Mouse (Mus musculus) forebrain, embryonic 15.5 days (tissue): ENCODE results near the gene Pam. TPM values are rescaled to one million over a fixed set of nuclear protein-coding genes. Genes with fewer than 3 reads are reported as not detected.

Experiments used
- ATAC-seq: fragments of 200-750 bp; cut with Nextera tagmentation; replicated peaks from 2 replicates; pipeline ENCODE4 v1.8.0; 2017; ENCODE audit warnings: mild to moderate bottlenecking, moderate TSS enrichment, moderate library complexity
- H3K27ac ChIP-seq: fragments of 300-500 bp; sonication (generic); replicated peaks from 2 replicates; pipeline ENCODE4 v1.5.1; 2015; ENCODE audit warnings: mild to moderate bottlenecking, inconsistent platforms
- H3K27me3 ChIP-seq: fragments of 300-500 bp; sonication (generic); 2 replicates; pipeline ENCODE4 v1.6.1; 2015; ENCODE audit warnings: inconsistent platforms
- H3K36me3 ChIP-seq: fragments of 300-500 bp; sonication (generic); 2 replicates; pipeline ENCODE4 v1.6.1; 2015; ENCODE audit warnings: mild to moderate bottlenecking, inconsistent platforms
- H3K4me1 ChIP-seq: fragments of 300-500 bp; sonication (generic); 2 replicates; pipeline ENCODE4 v1.6.1; 2015; ENCODE audit warnings: inconsistent platforms
- H3K4me2 ChIP-seq: fragments of 300-500 bp; sonication (generic); replicated peaks from 2 replicates; pipeline ENCODE4 v1.6.1; 2015; ENCODE audit warnings: mild to moderate bottlenecking, inconsistent platforms
- H3K4me3 ChIP-seq: fragments of 300-500 bp; sonication (generic); 2 replicates; pipeline ENCODE4 v1.5.1; 2015; ENCODE audit warnings: mild to moderate bottlenecking, inconsistent platforms
- H3K9ac ChIP-seq: fragments of 300-500 bp; sonication (generic); replicated peaks from 2 replicates; pipeline ENCODE4 v1.6.1; 2015; ENCODE audit warnings: mild to moderate bottlenecking, inconsistent platforms
- H3K9me3 ChIP-seq: fragments of 300-500 bp; sonication (generic); 2 replicates; pipeline ENCODE4 v1.6.1; 2016; ENCODE audit warnings: inconsistent platforms
- WGBS: fragments of 180-500 bp; shearing (Covaris S2); methylation state at CpG from one replicate; pipeline ENCODE4 v1.1.7; 2015; ENCODE audit warnings: mixed read lengths; 5-methylcytosine and 5-hydroxymethylcytosine counted together
- polyA plus RNA-seq: library from polyadenylated mRNA; unstranded; fragments of >200 nt; fragmentation: Nextera tagmentation; extraction: Ambion mirVana; gene quantifications from 2 replicates; pipeline ENCODE4 v1.2.1, GENCODE M21; 2015

Pam gene
- polyA plus RNA-seq, 1 experiment from 2014 or later, result 57.9 TPM

- no peaks in the 10 kb centered on the region for H3K27me3 ChIP-seq
- H3K4me1 ChIP-seq, result peaks cover 13% of the 10 kb centered on the region
- no peak overlapping the region for H3K9ac ChIP-seq
- H3K4me2 ChIP-seq, result no peak overlapping the region
- ATAC-seq, result no peak
- H3K4me3 ChIP-seq, result no peak overlapping the region
- 66% methylated on average over 2 of the region's 2 CpGs for WGBS
- H3K9me3 ChIP-seq, result no peaks in the 10 kb centered on the region
- H3K36me3 ChIP-seq, result no peaks in the 10 kb centered on the region
- no peak overlapping the region for H3K27ac ChIP-seq
Measured at GRCm38 (mm10) chr1:98053447-98053846, 42.0 kb downstream of the Pam start.

GRCm38 (mm10) chr1:98052775-98053174 lies 42.7 kb downstream of the Pam start:
- Histone ChIP-seq H3K36me3 (no peaks in the 10 kb centered on the region), H3K27ac (no peak overlapping the region), H3K9me3 (no peaks in the 10 kb centered on the region), H3K4me3 (no peak overlapping the region), H3K4me2 (no peak overlapping the region), H3K9ac (no peak overlapping the region), H3K4me1 (peaks cover 20% of the 10 kb centered on the region), H3K27me3 (no peaks in the 10 kb centered on the region)
- ATAC-seq, result no peak
- 96% methylated on average over 4 of the region's 4 CpGs for WGBS

- ATAC-seq, result no peak
- no peak overlapping the region for H3K27ac ChIP-seq
- WGBS, result 70% methylated on average over 3 of the region's 3 CpGs
Measured at GRCm38 (mm10) chr1:98051039-98051438, 44.4 kb downstream of the Pam start.

GRCm38 (mm10) chr1:98049756-98050155 lies 45.7 kb downstream of the Pam start:
- Histone ChIP-seq H3K27ac (no peak overlapping the region), H3K27me3 (no peaks in the 10 kb centered on the region), H3K4me1 (peaks cover 31% of the 10 kb centered on the region), H3K9ac (no peak overlapping the region), H3K4me2 (no peak overlapping the region), H3K36me3 (no peaks in the 10 kb centered on the region), H3K4me3 (no peak overlapping the region), H3K9me3 (no peaks in the 10 kb centered on the region)
- ATAC-seq, result no peak
- WGBS, result 87% methylated on average over 7 of the region's 7 CpGs

More at GRCm38 (mm10) chr1:98051039-98051438, 44.4 kb downstream of the Pam start:
- H3K4me1 ChIP-seq, result peaks cover 31% of the 10 kb centered on the region
- H3K9ac ChIP-seq, result no peak overlapping the region
- H3K27me3 ChIP-seq, result no peaks in the 10 kb centered on the region
- H3K4me3 ChIP-seq, result no peak overlapping the region
- no peak overlapping the region for H3K4me2 ChIP-seq
- H3K9me3 ChIP-seq, result no peaks in the 10 kb centered on the region
- no peaks in the 10 kb centered on the region for H3K36me3 ChIP-seq

GRCm38 (mm10) chr1:98048218-98048801 lies 47.1 kb downstream of the Pam start:
- Histone ChIP-seq H3K27ac (peak overlapping the region; percentile 72), H3K9me3 (no peaks in the 10 kb centered on the region), H3K4me2 (peak overlapping the region; percentile 23; the same call in 1 of the 2 replicates), H3K36me3 (no peaks in the 10 kb centered on the region), H3K4me3 (no peak overlapping the region), H3K4me1 (peaks cover 26% of the 10 kb centered on the region), H3K9ac (no peak overlapping the region), H3K27me3 (no peaks in the 10 kb centered on the region)
- WGBS, result 9% methylated on average over 5 of the region's 5 CpGs
- peak; percentile 49 for ATAC-seq

- no peaks in the 10 kb centered on the region for H3K36me3 ChIP-seq
- WGBS, result 18% methylated on average over 10 of the region's 10 CpGs
- 0 out of 2 replicates have a peak overlapping the region, but pooled peaks have one; percentile 8 for H3K4me3 ChIP-seq
- H3K4me1 ChIP-seq, result peaks cover 28% of the 10 kb centered on the region
- no peaks in the 10 kb centered on the region for H3K9me3 ChIP-seq
- peak; percentile 91 for ATAC-seq
- no peaks in the 10 kb centered on the region for H3K27me3 ChIP-seq
- H3K27ac ChIP-seq, result peak overlapping the region; percentile 72
- no peak overlapping the region; the same call in 1 of the 2 replicates for H3K9ac ChIP-seq
- H3K4me2 ChIP-seq, result peak overlapping the region; percentile 23
Measured at GRCm38 (mm10) chr1:98047284-98048217, 47.9 kb downstream of the Pam start.

GRCm38 (mm10) chr1:98042425-98042824 lies 53.0 kb downstream of the Pam start:
- no peak overlapping the region for H3K4me2 ChIP-seq
- no peak overlapping the region for H3K4me3 ChIP-seq
- 3% methylated on average over 2 of the region's 2 CpGs for WGBS
- ATAC-seq, result peak; percentile 75
- H3K9me3 ChIP-seq, result no peaks in the 10 kb centered on the region
- H3K27ac ChIP-seq, result no peak overlapping the region
- no peaks in the 10 kb centered on the region for H3K36me3 ChIP-seq
- peaks cover 15% of the 10 kb centered on the region for H3K4me1 ChIP-seq
- H3K27me3 ChIP-seq, result no peaks in the 10 kb centered on the region
- H3K9ac ChIP-seq, result no peak overlapping the region

GRCm38 (mm10) chr1:98038252-98038651 lies 57.2 kb downstream of the Pam start:
- no peaks in the 10 kb centered on the region for H3K36me3 ChIP-seq
- H3K4me1 ChIP-seq, result peaks cover 7% of the 10 kb centered on the region
- no peaks in the 10 kb centered on the region for H3K27me3 ChIP-seq
- H3K4me3 ChIP-seq, result no peak overlapping the region
- no peak for ATAC-seq
- H3K4me2 ChIP-seq, result no peak overlapping the region
- WGBS, result 83% methylated on average over 3 of the region's 3 CpGs
- H3K9ac ChIP-seq, result no peak overlapping the region
- no peak overlapping the region for H3K27ac ChIP-seq
- no peaks in the 10 kb centered on the region for H3K9me3 ChIP-seq

GRCm38 (mm10) chr1:98035736-98036135 lies 59.7 kb downstream of the Pam start:
- 93% methylated on average over 2 of the region's 2 CpGs for WGBS

GRCm38 (mm10) chr1:98031802-98032201 lies 63.6 kb downstream of the Pam start:
- H3K36me3 ChIP-seq, result no peaks in the 10 kb centered on the region
- H3K4me3 ChIP-seq, result no peak overlapping the region
- ATAC-seq, result peak; percentile 91
- H3K9me3 ChIP-seq, result no peaks in the 10 kb centered on the region
- peak overlapping the region; percentile 39; the same call in 1 of the 2 replicates for H3K27ac ChIP-seq
- no peak overlapping the region for H3K4me2 ChIP-seq
- WGBS, result 59% methylated on average over 8 of the region's 8 CpGs
- H3K27me3 ChIP-seq, result no peaks in the 10 kb centered on the region
- no peaks in the 10 kb centered on the region for H3K4me1 ChIP-seq
- no peak overlapping the region for H3K9ac ChIP-seq

More at GRCm38 (mm10) chr1:98035736-98036135, 59.7 kb downstream of the Pam start:
- Histone ChIP-seq H3K9ac (no peak overlapping the region), H3K4me1 (no peaks in the 10 kb centered on the region), H3K4me2 (no peak overlapping the region), H3K27ac (no peak overlapping the region), H3K9me3 (no peaks in the 10 kb centered on the region), H3K36me3 (no peaks in the 10 kb centered on the region), H3K27me3 (no peaks in the 10 kb centered on the region), H3K4me3 (no peak overlapping the region)
- ATAC-seq, result no peak

- Histone ChIP-seq H3K9ac (no peak overlapping the region), H3K36me3 (no peaks in the 10 kb centered on the region), H3K27me3 (no peaks in the 10 kb centered on the region), H3K4me1 (no peaks in the 10 kb centered on the region), H3K4me3 (no peak overlapping the region), H3K9me3 (no peaks in the 10 kb centered on the region), H3K27ac (no peak overlapping the region), H3K4me2 (no peak overlapping the region)
- no peak for ATAC-seq
- 93% methylated on average over 5 of the region's 5 CpGs for WGBS
Measured at GRCm38 (mm10) chr1:98029025-98029424, 66.4 kb downstream of the Pam start.

- no peak overlapping the region for H3K9ac ChIP-seq
- H3K4me2 ChIP-seq, result no peak overlapping the region
- H3K9me3 ChIP-seq, result no peaks in the 10 kb centered on the region
- no peak overlapping the region for H3K4me3 ChIP-seq
- H3K27ac ChIP-seq, result no peak overlapping the region
- no peak for ATAC-seq
- no peaks in the 10 kb centered on the region for H3K36me3 ChIP-seq
- WGBS, result 89% methylated on average over 5 of the region's 5 CpGs
- no peaks in the 10 kb centered on the region for H3K4me1 ChIP-seq
- no peaks in the 10 kb centered on the region for H3K27me3 ChIP-seq
Measured at GRCm38 (mm10) chr1:98028468-98028867, 67.0 kb downstream of the Pam start.
